Mouse (Mus musculus) hindbrain, embryonic 12.5 days (tissue): ENCODE measurements around the gene Tuba3b. TPM values are rescaled to one million over a fixed set of nuclear protein-coding genes. Genes with fewer than 3 reads are reported as not detected.

Source experiments
- ATAC-seq: fragments of 200-750 bp; cut with Nextera tagmentation; 2 replicates; pipeline ENCODE4 v1.8.0; 2017; ENCODE audit warnings: moderate TSS enrichment; ENCODE audit not compliant: low FRiP score
- H3K27ac ChIP-seq: fragments of 300-500 bp; sonication (generic); 2 replicates; pipeline ENCODE4 v1.5.1; 2016; ENCODE audit warnings: mild to moderate bottlenecking
- H3K27me3 ChIP-seq: fragments of 300-500 bp; sonication (generic); 2 replicates; pipeline ENCODE4 v1.6.1; 2016; ENCODE audit warnings: mild to moderate bottlenecking
- H3K36me3 ChIP-seq: fragments of 300-500 bp; sonication (generic); 2 replicates; pipeline ENCODE4 v1.6.1; 2016; ENCODE audit warnings: mild to moderate bottlenecking
- H3K4me1 ChIP-seq: fragments of 300-500 bp; sonication (generic); 2 replicates; pipeline ENCODE4 v1.6.1; 2016
- H3K4me2 ChIP-seq: fragments of 300-500 bp; sonication (generic); replicated peaks from 2 replicates; pipeline ENCODE4 v1.6.1; 2016; ENCODE audit warnings: mild to moderate bottlenecking
- H3K4me3 ChIP-seq: fragments of 300-500 bp; sonication (generic); 2 replicates; pipeline ENCODE4 v1.5.1; 2016; ENCODE audit warnings: mild to moderate bottlenecking
- H3K9ac ChIP-seq: fragments of 300-500 bp; sonication (generic); 2 replicates; pipeline ENCODE4 v1.6.1; 2016; ENCODE audit warnings: mild to moderate bottlenecking, moderate library complexity
- H3K9me3 ChIP-seq: fragments of 300-500 bp; sonication (generic); replicated peaks from 2 replicates; pipeline ENCODE4 v1.6.1; 2016; ENCODE audit warnings: mild to moderate bottlenecking
- WGBS: fragments of 180-500 bp; shearing (Covaris S2); methylation state at CpG from one replicate; pipeline ENCODE4 v1.1.7; 2016; 5-methylcytosine and 5-hydroxymethylcytosine counted together
- polyA plus RNA-seq: library from polyadenylated mRNA; unstranded; fragments of >200 nt; fragmentation: Nextera tagmentation; extraction: Ambion mirVana; gene quantifications from 2 replicates; pipeline ENCODE4 v1.2.1, GENCODE M21; 2016

Tuba3b gene
- not detected in 2 replicates for polyA plus RNA-seq

GRCm38 (mm10) chr6:145615666-145616210 lies at the start of gene Tuba3b:
Tuba3b (plus strand) TSS chr6:145615757.
- Histone ChIP-seq H3K4me1 (no peaks in the 10 kb centered on the region), H3K27me3 (no peaks in the 10 kb centered on the region), H3K4me2 (no peak within 1 kb of the TSS), H3K36me3 (no peaks in the 10 kb centered on the region), H3K9ac (no peak within 1 kb of the TSS), H3K4me3 (no peak within 1 kb of the TSS), H3K27ac (no peak within 1 kb of the TSS), H3K9me3 (no peaks in the 10 kb centered on the region)
- WGBS = 96% methylated on average over 31 of the region's 31 CpGs
- ATAC-seq = no peak

GRCm38 (mm10) chr6:145567296-145567695 lies 48.3 kb upstream of the Tuba3b start:
- Histone ChIP-seq H3K36me3 (no peaks in the 10 kb centered on the region), H3K27ac (no peak overlapping the region), H3K9me3 (no peaks in the 10 kb centered on the region), H3K4me2 (no peak overlapping the region), H3K9ac (no peak overlapping the region), H3K4me1 (peaks cover 12% of the 10 kb centered on the region; the same call in 1 of the 2 replicates), H3K27me3 (no peaks in the 10 kb centered on the region; the same call in 1 of the 2 replicates), H3K4me3 (no peak overlapping the region)
- ATAC-seq = no peak
- 76% methylated on average over 8 of the region's 8 CpGs for WGBS

DNA sequence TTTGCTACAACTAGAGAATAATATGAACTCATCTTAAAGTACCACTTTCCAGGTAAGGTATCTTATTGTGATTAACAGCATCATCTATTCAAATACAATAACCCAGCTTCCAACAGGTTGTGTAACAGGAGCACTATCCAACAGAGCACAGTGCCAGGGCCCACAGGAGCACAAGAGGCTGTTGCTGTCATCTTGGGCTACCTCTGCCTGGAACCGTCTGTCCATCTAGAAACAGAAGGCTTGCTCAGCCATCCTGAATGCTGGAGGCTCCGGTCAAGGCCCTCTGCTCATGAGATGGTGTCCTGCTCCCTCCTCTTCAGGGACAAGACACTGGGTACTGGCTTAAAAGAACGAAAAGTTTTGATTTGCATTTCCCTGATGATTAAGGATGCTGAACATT lies 47.7 kb upstream of the Tuba3b start:
- H3K4me1 ChIP-seq = peaks cover 12% of the 10 kb centered on the region; the same call in 1 of the 2 replicates
- no peaks in the 10 kb centered on the region; the same call in 1 of the 2 replicates for H3K27me3 ChIP-seq
- no peaks in the 10 kb centered on the region for H3K36me3 ChIP-seq
- no peak overlapping the region for H3K27ac ChIP-seq
- H3K4me2 ChIP-seq = no peak overlapping the region
- H3K9me3 ChIP-seq = no peaks in the 10 kb centered on the region
- 94% methylated on average over 3 of the region's 3 CpGs for WGBS
- H3K9ac ChIP-seq = no peak overlapping the region
- ATAC-seq = no peak
- H3K4me3 ChIP-seq = no peak overlapping the region

DNA sequence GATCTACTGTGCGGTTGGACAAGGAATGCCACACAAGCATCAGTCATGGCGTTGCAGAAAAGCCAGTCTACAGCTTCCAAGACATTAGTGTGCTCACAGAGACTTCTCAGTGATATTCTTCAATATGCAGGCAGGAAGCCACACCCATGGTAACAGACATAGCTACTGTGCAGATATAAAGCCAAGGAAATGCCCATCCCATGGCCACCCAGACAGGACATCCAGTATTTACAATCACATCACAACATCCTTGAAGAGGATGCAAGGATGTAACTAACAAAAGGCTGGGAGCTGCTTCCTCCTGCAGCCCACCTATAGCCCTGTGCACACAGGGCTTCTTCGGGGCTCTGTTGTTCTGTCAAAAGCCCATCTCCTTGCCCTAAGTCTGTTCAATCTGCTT lies 46.9 kb upstream of the Tuba3b start:
- Histone ChIP-seq H3K27me3 (no peaks in the 10 kb centered on the region; the same call in 1 of the 2 replicates), H3K9ac (no peak overlapping the region), H3K4me2 (no peak overlapping the region), H3K9me3 (no peaks in the 10 kb centered on the region), H3K4me3 (no peak overlapping the region), H3K27ac (no peak overlapping the region), H3K4me1 (peaks cover 12% of the 10 kb centered on the region; the same call in 1 of the 2 replicates), H3K36me3 (no peaks in the 10 kb centered on the region)
- WGBS = 89% methylated on average over 3 of the region's 3 CpGs
- no peak for ATAC-seq

GRCm38 (mm10) chr6:145573250-145574013 lies 42.1 kb upstream of the Tuba3b start:
- Histone ChIP-seq H3K27me3 (no peaks in the 10 kb centered on the region; the same call in 1 of the 2 replicates), H3K36me3 (no peaks in the 10 kb centered on the region), H3K9ac (no peak overlapping the region), H3K27ac (no peak overlapping the region), H3K9me3 (no peaks in the 10 kb centered on the region), H3K4me3 (no peak overlapping the region), H3K4me2 (no peak overlapping the region), H3K4me1 (peaks cover 3% of the 10 kb centered on the region)
- ATAC-seq = no peak
- WGBS = 85% methylated on average over 6 of the region's 6 CpGs

DNA sequence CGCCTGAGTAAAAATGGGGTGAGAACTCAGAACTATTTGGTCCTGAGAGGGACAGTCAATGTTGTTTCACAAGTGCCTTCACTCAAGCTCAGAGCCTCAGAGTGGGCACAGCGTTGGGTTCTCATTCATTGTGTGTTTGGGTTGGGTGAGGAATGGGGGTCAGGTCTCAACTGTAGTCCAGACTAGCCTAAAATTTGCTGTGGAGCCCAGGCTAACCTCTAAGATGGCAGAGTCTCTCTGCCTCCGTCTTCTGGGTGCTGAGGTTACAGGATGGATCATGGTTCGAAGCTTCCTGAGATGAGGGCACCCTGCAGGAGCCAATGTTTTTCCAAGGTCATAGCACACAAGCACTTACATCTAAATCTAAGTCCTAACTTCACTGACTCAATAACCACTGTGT lies 38.8 kb upstream of the Tuba3b start:
- no peak overlapping the region for H3K27ac ChIP-seq
- no peaks in the 10 kb centered on the region; the same call in 1 of the 2 replicates for H3K27me3 ChIP-seq
- ATAC-seq = no peak
- no peaks in the 10 kb centered on the region for H3K9me3 ChIP-seq
- WGBS = 87% methylated on average over 4 of the region's 4 CpGs
- H3K4me1 ChIP-seq = peaks cover 10% of the 10 kb centered on the region
- no peaks in the 10 kb centered on the region for H3K36me3 ChIP-seq
- no peak overlapping the region for H3K4me3 ChIP-seq
- H3K4me2 ChIP-seq = no peak overlapping the region
- H3K9ac ChIP-seq = no peak overlapping the region

DNA sequence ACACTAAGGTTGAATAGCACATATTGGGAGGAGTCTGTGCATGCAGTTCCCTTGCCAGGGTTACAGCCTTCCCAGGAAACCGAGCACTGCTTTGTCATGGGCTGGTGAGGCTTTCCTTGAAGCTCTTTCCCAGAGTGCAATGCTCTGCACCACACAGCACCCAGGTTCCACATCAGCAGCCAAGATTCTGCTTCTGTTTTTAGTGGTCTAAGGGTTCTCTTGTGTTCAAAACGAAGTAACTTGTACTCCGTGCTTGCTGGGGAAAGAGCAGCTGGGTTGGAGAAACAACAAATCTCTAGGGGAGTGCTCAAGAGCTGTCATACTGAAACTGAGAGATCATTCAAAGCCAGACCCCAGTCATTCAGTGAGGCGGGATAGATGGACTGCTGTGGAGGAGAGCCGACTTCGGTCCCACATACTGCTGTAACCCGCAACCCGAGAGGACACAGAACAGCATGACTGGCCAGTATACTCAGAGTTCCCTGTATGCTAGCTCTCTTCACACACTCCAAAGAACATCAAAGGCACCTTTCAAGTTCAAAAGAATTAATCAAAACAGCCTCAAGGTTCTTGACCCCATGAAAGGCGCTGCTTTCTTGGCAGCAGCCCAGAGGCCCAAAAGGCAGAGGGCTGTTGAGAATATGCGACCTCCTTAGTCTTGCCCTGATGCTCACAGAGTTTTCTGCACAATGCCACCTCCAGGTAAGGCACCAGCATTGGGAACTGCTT lies 36.9 kb upstream of the Tuba3b start:
- H3K27ac ChIP-seq = peak overlapping the region; percentile 18

GRCm38 (mm10) chr6:145579761-145580160 lies 35.8 kb upstream of the Tuba3b start:
- Histone ChIP-seq H3K4me2 (no peak overlapping the region), H3K27ac (no peak overlapping the region), H3K27me3 (no peaks in the 10 kb centered on the region), H3K9me3 (no peaks in the 10 kb centered on the region), H3K4me1 (peaks cover 10% of the 10 kb centered on the region), H3K4me3 (no peak overlapping the region), H3K9ac (no peak overlapping the region), H3K36me3 (no peaks in the 10 kb centered on the region)
- 84% methylated on average over 3 of the region's 3 CpGs for WGBS
- no peak for ATAC-seq

More for the DNA sequence above, 36.9 kb upstream of the Tuba3b start:
- WGBS = 37% methylated on average over 10 of the region's 10 CpGs
- H3K4me1 ChIP-seq = peaks cover 10% of the 10 kb centered on the region
- no peak overlapping the region for H3K9ac ChIP-seq
- H3K36me3 ChIP-seq = no peaks in the 10 kb centered on the region
- no peak for ATAC-seq
- H3K4me2 ChIP-seq = no peak overlapping the region
- H3K4me3 ChIP-seq = no peak overlapping the region
- H3K27me3 ChIP-seq = no peaks in the 10 kb centered on the region
- H3K9me3 ChIP-seq = no peaks in the 10 kb centered on the region

DNA sequence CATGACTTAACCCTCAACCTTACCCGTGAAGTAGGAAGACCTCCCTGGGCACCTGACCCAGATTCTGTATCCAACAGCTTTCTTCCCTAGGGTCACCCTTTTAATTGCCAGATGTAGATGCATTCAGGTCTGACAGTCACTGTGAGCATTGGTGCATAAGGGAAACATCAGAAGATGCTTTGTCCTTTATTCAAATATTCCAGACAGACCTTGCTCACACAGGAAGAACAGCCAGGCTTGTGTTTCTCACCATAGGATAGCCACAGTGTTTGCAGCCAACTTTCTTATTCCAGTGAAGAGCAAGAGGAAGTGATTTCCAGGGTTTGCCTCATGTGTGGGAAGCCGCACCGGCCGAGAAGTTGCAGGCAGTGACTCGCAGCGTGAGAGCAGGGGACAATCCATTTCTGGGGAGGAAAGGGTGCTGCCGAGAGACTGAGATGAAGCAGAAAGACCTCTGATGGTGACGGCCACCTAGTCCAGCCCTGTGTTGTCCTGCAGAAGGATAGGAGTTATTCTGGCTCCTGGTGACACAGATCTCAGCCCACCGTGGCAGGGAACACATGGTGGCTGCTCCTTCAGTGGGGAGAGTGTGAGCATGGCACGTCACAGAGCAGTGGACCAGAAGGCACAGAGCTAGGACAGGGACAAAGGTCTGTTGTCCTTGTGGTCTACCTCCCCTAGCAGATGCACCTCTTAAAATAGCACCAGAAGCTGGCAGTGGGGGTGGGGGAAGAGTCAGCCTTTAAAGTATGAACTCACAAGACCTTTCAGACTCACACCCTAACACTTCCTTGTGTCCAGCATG lies 34.0 kb upstream of the Tuba3b start:
- no peaks in the 10 kb centered on the region for H3K9me3 ChIP-seq
- H3K9ac ChIP-seq = no peak overlapping the region
- no peak overlapping the region for H3K4me3 ChIP-seq
- no peak for ATAC-seq
- no peaks in the 10 kb centered on the region for H3K27me3 ChIP-seq
- H3K27ac ChIP-seq = no peak overlapping the region
- H3K36me3 ChIP-seq = no peaks in the 10 kb centered on the region
- H3K4me2 ChIP-seq = no peak overlapping the region
- 67% methylated on average over 10 of the region's 10 CpGs for WGBS
- peaks cover 14% of the 10 kb centered on the region for H3K4me1 ChIP-seq

GRCm38 (mm10) chr6:145585052-145585973 lies 30.2 kb upstream of the Tuba3b start:
- peak overlapping the region; percentile 60; the same call in 1 of the 2 replicates for H3K27ac ChIP-seq
- peaks cover 4% of the 10 kb centered on the region; the same call in 1 of the 2 replicates for H3K4me1 ChIP-seq

More at GRCm38 (mm10) chr6:145585052-145585973, 30.2 kb upstream of the Tuba3b start:
- H3K4me3 ChIP-seq = no peak overlapping the region
- peak; percentile 76 for ATAC-seq
- H3K4me2 ChIP-seq = peak overlapping the region; percentile 21; the same call in 1 of the 2 replicates
- WGBS = 67% methylated on average over 21 of the region's 21 CpGs
- no peaks in the 10 kb centered on the region for H3K27me3 ChIP-seq
- no peaks in the 10 kb centered on the region for H3K9me3 ChIP-seq
- no peaks in the 10 kb centered on the region for H3K36me3 ChIP-seq
- H3K9ac ChIP-seq = 0 out of 2 replicates have a peak overlapping the region, but pooled peaks have one; percentile 5
